Mouse (Mus musculus) Patski (cell line): Measurements from ENCODE around the gene Rhoj. TPM values are rescaled to one million over a fixed set of nuclear protein-coding genes. Genes with fewer than 3 reads are reported as not detected.

Experiments
- ATAC-seq: fragments of 100-300 bp; one replicate; pipeline ENCODE4 v1.8.0; 2021
- CTCF ChIA-PET: fragments of 350-600 bp; sonication (Branson Sonifier 250); formaldehyde crosslinking; loops from one replicate; lab custom pipeline; 2022; ENCODE audit warnings: inconsistent platforms; lab: Charles Lee
- POLR2A ChIA-PET: fragments of 350-600 bp; sonication (Branson Sonifier 250); formaldehyde crosslinking; loops from one replicate; lab custom pipeline; 2022; ENCODE audit warnings: antibody characterized with exemption, inconsistent platforms; lab: Charles Lee
- DNase-seq: peaks from one replicate; pipeline ENCODE4 v3.0.0-alpha.2; 2011; ENCODE audit warnings: low read depth, low spot score
- H3K27me3 ChIP-seq: fragments of 371-371 bp; one replicate; pipeline ENCODE4 v1.5.1; 2021
- CTCF ChIP-seq: fragments of 100-300 bp; IDR thresholded peaks from one replicate; pipeline ENCODE4 v1.5.1; 2021
- in situ Hi-C: fragments of 300-500 bp; cut with MboI; formaldehyde crosslinking; loops from 3 replicates; pipeline ENCODE4 v1.11.1; 2018; ENCODE audit warnings: low pct_unique_long_range_greater_than_20kb, mixed read lengths
- polyA plus RNA-seq: library from polyadenylated mRNA; unstranded; gene quantifications from one replicate; pipeline ENCODE4 v1.2.3, GENCODE M21; 2021

Gene Rhoj
- polyA plus RNA-seq, 1 experiment from 2014 or later = 0.24 TPM

DNA sequence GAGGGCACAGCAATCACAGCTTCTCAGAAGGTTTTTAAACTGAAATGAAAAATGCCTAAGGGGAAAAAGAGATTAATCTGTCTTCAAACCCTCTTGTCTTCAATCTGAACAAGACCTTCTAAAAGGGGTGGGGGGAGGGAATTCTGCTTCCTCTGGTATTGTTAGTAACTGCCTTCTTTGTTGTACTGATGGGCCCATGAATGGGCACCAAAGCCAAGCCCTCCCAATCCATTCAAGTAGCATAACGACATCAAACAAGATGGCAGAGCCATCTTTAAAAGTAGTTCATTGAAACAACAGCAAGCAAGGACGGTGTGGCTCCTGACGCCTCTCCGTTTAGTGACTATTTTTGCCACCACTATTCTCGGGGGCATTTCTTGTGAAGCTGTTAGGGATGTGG, 42.6 kb downstream of the Rhoj start:
- ATAC-seq (no peak), DNase-seq (no peak)
- in situ Hi-C loops = no loop called here
- no peak for TF ChIP-seq CTCF
- ChIA-PET POLR2A (no interaction called here), CTCF (no interaction called here)
- peaks cover 9% of the 10 kb centered on the region for H3K27me3 ChIP-seq

- ChIA-PET CTCF (no interaction called here), POLR2A (no interaction called here)
- TF ChIP-seq CTCF = no peak
- in situ Hi-C loops = no loop called here
- ATAC-seq (no peak), DNase-seq (no peak)
- peaks cover 13% of the 10 kb centered on the region for H3K27me3 ChIP-seq
These were observed 43.7 kb downstream of the Rhoj start for GRCm38 (mm10) chr12:75351846-75352245.

DNA sequence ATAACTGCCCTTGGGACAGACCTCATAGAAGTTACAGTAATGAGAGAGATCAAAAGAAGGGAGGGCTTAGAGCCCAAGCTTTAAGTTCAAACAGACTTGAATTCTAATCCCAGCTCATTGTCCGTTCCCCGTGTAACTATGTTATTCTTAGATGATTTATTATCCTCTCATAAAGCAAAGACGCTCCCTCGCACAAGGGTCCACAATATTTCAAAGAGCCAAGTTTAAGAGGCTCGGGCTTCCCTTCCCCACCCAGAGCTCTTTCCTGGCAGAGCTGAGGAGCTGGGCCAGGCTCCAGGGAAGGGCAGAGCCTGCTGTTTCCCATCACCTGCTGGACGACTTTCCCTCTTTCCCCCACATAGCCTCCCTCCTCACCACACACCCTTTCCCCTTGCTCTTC, 44.3 kb downstream of the Rhoj start:
- no peak for TF ChIP-seq CTCF
- in situ Hi-C loops = no loop called here
- no peak for ATAC-seq

GRCm38 (mm10) chr12:75354354-75354753, 46.2 kb downstream of the Rhoj start:
- ChIA-PET CTCF (no interaction called here), POLR2A (interaction anchor here (0.6 kb wide), 1 partner anchor 969 kb away, joined by 5 read pairs; no protein-coding TSS in a partner anchor)
- in situ Hi-C loops = no loop called here
- no peak for TF ChIP-seq CTCF
- DNase-seq (peak; percentile 17), ATAC-seq (no peak)
- peaks cover 13% of the 10 kb centered on the region for H3K27me3 ChIP-seq

More for the DNA sequence above, 44.3 kb downstream of the Rhoj start:
- ChIA-PET POLR2A (no interaction called here), CTCF (no interaction called here)
- DNase-seq = no peak
- peaks cover 13% of the 10 kb centered on the region for H3K27me3 ChIP-seq

DNA sequence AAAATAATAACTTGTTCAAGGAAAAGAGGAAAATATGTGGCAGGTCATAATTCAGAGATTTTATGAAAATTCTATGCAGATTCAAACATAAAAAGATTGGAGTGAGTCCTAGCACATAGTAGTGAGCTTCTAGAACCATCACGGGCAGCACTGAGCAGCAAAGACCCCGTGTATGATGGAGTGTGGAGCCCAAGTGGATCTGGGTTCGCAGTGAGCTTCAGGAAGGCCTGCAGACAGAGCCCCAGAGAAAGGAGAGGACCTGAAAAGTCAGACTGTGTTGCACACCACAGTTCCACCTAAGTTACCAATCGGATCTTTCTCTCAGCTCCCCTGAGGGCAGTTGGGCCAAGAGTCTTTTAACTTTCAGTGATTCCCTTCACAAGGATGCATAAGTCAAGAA, 49.7 kb downstream of the Rhoj start:
- in situ Hi-C loops = no loop called here
- CTCF ChIA-PET = no interaction called here
- POLR2A ChIA-PET = no interaction called here
- H3K27me3 ChIP-seq = peaks cover 14% of the 10 kb centered on the region
- ATAC-seq = no peak
- no peak for TF ChIP-seq CTCF
- DNase-seq = no peak

DNA sequence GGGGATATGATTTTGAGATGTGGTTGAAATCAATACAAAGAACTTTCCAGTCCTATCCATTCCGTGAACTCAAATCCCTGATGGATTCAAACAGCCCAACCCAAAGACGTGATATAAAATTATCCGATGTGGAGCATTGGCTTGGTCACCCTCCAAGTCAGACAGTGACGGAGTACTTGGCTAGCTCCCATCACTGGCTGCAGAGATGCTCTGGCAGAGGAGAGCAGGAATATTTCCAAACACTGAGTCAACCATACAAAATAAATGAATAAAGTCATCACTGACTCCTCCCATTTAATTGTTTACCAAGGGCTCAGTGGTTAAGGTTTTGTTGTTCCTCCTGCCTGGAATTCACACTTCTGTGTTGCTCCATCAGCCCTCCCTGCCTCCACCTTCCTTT, 50.6 kb downstream of the Rhoj start:
- ATAC-seq = no peak
- no peak for DNase-seq
- ChIA-PET CTCF (no interaction called here), POLR2A (no interaction called here)
- in situ Hi-C loops = no loop called here
- no peak for TF ChIP-seq CTCF
- H3K27me3 ChIP-seq = peaks cover 12% of the 10 kb centered on the region

DNA sequence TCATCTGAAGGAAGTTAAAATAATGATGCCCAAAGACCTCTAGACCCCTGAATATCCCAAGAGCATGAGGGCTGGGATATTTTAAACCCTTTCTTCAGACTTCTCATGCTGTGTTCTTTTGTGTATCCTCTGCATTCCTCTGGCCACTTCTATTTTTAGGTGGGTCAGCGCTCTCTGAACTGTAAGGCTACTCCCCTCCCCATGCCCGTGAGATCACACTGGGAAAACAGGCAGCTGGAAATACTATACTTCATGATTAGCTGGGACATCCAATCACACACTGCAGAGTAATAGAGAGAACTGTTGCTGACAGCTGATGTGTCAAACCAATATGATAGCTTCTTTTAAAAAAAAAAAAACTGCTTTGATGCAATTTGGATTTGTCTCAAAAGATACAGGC, 51.4 kb downstream of the Rhoj start:
- no peak for TF ChIP-seq CTCF
- DNase-seq = no peak
- ATAC-seq = no peak
- peaks cover 12% of the 10 kb centered on the region for H3K27me3 ChIP-seq
- POLR2A ChIA-PET = interaction anchor here (0.6 kb wide), 1 partner anchor 100 kb away, joined by 4 read pairs; no protein-coding TSS in a partner anchor
- CTCF ChIA-PET = no interaction called here
- in situ Hi-C loops = no loop called here

DNA sequence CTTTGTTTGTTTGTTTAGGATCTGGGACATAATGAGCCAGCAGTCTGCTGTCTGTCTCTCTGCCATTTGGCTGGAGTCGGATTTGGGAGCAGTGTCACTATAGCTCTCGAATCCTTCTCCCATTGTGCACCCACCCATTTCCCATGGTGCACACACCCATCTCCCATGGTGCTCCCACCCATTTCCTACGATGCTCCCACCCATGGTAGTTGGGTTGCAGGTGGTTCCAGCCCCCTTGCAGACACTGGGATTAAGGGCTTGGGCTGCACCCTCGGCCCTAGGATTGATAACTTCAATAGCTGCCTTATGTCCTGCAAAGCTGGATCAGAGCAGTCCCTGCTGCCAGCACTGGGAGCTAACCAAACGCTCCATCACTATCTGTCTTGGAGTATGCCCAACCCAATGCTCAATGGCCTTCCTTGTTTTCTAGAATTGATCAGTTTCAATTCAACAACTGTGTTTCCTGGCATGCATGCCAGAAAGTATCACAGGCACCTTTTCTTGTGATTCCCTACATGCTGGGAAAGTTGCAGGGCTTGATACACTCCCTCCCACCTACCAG, 51.9 kb downstream of the Rhoj start:
- in situ Hi-C loops = no loop called here
- peaks cover 12% of the 10 kb centered on the region for H3K27me3 ChIP-seq
- ChIA-PET CTCF (no interaction called here), POLR2A (no interaction called here)
- DNase-seq (no peak), ATAC-seq (no peak)
- TF ChIP-seq CTCF = no peak

DNA sequence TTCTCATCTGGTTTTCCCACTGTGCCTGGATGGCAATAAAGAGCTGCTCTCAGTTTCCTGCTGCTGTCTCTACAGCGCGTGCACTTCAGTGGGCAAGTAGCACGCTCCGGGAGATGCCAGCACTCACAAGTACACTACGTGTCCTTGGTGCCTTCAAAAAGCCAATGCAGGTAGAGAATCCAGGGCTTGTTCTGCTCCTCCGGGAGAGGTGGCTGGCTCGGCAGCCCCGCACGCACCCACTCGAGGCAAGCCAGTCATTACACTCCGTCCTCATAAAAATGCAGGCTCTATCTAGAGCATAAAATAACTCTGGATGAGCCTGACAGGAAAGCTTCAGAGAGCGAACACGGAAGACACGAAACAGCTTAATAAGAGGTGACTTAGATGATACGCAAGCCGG, 54.3 kb downstream of the Rhoj start:
- no peak for TF ChIP-seq CTCF
- H3K27me3 ChIP-seq = peaks cover 9% of the 10 kb centered on the region
- POLR2A ChIA-PET = no interaction called here
- in situ Hi-C loops = no loop called here
- ATAC-seq (no peak), DNase-seq (no peak)
- CTCF ChIA-PET = no interaction called here

DNA sequence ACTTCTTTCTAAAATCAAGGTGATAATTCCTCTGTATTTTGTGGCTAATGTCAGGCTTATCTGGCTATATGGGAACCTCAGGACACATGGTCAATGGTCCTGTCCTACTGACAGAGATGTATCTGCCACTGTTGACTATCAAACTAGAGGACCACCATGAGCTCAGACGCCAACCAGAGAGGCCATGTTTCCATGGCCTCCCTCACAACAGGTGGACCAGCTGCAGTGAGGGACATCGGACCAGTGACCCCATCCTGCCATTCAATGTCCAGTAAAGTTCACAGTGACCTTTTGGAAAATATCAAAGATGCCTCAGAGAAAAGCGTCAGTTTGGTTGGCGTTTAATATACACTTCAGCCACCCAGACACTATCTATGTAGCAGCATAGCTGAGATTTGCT, 56.3 kb downstream of the Rhoj start:
- POLR2A ChIA-PET = no interaction called here
- DNase-seq (no peak), ATAC-seq (no peak)
- in situ Hi-C loops = no loop called here
- CTCF ChIA-PET = no interaction called here
- peaks cover 9% of the 10 kb centered on the region for H3K27me3 ChIP-seq
- no peak for TF ChIP-seq CTCF

- POLR2A ChIA-PET = no interaction called here
- ATAC-seq (no peak), DNase-seq (no peak)
- no peak for TF ChIP-seq CTCF
- CTCF ChIA-PET = interaction anchor here (1.0 kb wide), 1 partner anchor 10 kb away, joined by 3 read pairs; no protein-coding TSS in a partner anchor
- in situ Hi-C loops = no loop called here
- peaks cover 8% of the 10 kb centered on the region for H3K27me3 ChIP-seq
These were observed 57.6 kb downstream of the Rhoj start for GRCm38 (mm10) chr12:75365621-75366124.

- ChIA-PET POLR2A (no interaction called here), CTCF (interaction anchor here (1.5 kb wide), 1 partner anchor 26 kb away, joined by 3 read pairs; no protein-coding TSS in a partner anchor)
- DNase-seq (no peak), ATAC-seq (no peak)
- no peak for TF ChIP-seq CTCF
- peaks cover 4% of the 10 kb centered on the region for H3K27me3 ChIP-seq
- in situ Hi-C loops = no loop called here
These were observed 59.2 kb downstream of the Rhoj start for GRCm38 (mm10) chr12:75367371-75367770.
